Mouse (Mus musculus) gonadal fat pad, adult 2 months (tissue): ENCODE data around the gene Etl4. TPM values are rescaled to one million over a fixed set of nuclear protein-coding genes. Genes with fewer than 3 reads are reported as not detected.
"Not testable (repeated sequence)": the region's sequence is repeated elsewhere in the genome, so short reads cannot be mapped to it uniquely, and the experiment has no call there.

ENCODE experiments used
- DNase-seq: peaks from one replicate; pipeline ENCODE4 v3.0.0-alpha.2; 2012; ENCODE audit warnings: low read depth
- polyA plus RNA-seq: library from polyadenylated mRNA; depleted of rRNA; stranded (reverse); fragments of >200 nt; gene quantifications from 2 replicates; pipeline ENCODE4 v1.2.3, GENCODE M21; 2012

Gene Etl4
- polyA plus RNA-seq, 1 experiment = 25.9 TPM

DNA sequence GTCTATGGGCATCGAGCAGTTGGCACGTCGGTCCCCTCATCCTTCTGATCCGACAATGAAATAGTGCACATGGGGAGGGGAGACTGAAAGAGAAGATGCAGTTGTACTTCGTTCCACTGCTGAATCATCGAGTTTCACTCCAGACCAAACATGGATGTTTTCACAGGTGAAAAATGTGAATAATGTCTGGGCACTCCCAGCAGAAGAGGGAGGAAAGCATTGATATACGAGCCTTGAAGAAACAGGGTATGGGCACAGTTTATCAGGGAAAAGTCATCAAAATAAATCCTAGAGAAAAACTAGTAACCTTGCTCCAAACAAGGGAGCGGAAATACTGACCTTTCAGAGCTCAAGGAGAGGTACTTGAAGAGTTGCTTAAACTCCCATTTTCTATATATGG lies 744.5 kb downstream of the Etl4 start:
- DNase-seq = no peak

DNA sequence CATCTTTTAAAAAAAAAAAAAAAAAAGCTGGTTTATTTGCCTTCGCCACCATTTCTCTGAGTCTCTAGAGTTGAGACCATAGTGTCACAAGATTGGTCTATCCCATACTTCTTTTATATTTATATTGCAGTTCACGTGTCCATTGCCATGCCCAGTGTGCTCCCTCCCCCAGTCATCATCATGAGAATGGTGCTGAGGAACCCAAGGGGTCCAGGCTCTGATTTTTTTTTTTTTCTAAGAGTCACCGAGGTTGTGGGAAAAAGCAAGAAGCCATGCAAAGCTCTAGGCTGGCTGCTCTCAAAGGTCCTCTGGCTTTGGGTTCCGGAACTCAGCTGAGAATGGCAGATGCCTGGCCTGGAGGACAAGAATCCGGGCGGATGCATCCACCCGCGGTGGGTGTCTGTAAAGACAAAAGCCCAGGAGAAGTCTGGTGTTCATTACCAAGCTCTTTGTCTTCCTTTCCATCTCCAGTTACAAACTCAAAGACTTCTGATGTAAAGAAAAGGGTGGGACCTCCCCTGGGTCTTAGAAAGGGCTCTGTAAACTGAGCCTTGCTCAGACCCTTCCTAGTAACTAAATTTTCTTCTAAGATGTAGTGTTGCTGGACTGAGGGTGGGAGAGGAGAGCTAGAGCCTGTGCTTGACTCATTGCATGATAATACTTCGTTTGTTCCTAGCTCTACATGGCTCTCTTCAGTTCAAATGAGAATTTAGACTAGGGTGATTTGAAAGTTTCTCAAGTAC lies 745.2 kb downstream of the Etl4 start:
- no peak for DNase-seq

DNA sequence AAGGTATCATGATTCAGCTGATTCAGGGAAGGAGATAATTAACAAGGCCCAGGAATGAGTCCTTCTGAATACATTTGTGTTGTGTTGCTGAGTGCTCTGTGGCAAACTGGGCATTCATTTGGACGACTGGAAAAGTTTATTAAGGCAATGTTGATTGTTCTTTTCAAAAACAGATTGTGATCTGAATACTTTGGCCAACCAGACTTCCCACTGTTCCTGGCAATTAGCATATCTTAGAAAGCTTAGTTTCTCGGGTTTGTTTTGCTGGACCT lies 745.7 kb downstream of the Etl4 start:
- no peak for DNase-seq

DNA sequence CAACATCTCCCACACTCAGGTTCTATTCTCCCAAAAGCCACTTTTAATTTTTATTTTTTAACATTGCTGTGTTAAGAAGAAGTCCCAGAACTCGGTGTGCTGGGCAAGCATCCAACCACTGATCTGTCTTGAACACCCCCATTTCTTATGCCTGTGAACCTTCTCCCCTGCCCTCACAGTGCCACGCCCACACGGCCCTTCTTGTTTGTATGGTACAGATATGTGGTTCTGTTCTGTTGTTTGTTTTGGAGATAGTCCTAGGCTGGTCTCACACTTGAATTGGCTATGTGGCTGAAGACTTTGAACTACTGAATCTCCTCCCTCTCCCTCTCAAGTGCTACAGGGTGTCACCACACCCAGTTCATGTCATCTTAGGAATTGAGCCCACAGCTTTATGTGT lies 748.3 kb downstream of the Etl4 start:
- DNase-seq = no peak

DNA sequence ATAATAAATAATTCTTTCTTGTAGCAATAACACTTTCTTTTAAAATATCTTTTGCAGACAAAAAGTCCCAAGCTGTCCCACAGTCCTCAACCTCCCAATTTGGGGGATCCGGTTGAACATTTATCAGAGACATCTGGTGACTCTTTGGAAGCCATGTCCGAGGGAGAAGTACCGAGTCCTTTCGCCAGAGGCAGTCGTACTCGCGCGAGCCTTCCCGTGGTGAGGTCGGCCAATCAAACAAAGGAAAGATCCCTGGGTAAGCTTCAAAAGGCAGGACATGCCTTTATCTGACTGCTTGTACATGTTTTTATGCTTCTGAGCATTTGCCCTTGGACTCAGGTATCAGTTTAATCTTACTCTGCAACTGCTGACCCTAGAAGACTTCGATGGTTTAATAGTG lies 752.3 kb downstream of the Etl4 start:
- DNase-seq = no peak

DNA sequence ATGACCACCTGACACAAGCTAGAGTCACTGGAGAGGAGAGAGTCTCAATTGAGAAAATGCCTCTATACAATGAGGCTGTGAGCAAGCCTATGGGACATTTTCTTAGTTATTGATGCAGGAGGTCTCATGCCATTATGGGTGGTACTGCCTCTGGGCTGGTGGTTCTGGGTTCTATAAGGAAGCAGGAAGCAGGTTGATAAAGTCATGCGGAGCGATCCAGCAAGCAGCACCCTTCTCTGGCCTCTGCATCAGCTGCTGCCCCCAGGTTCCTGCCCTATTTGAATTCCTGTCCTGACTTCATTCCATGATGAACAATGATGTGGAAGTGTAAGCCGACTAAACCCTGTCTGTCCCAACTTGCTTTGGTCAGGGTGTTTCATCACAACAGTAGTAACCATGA lies 753.1 kb downstream of the Etl4 start:
- DNase-seq = no peak

DNA sequence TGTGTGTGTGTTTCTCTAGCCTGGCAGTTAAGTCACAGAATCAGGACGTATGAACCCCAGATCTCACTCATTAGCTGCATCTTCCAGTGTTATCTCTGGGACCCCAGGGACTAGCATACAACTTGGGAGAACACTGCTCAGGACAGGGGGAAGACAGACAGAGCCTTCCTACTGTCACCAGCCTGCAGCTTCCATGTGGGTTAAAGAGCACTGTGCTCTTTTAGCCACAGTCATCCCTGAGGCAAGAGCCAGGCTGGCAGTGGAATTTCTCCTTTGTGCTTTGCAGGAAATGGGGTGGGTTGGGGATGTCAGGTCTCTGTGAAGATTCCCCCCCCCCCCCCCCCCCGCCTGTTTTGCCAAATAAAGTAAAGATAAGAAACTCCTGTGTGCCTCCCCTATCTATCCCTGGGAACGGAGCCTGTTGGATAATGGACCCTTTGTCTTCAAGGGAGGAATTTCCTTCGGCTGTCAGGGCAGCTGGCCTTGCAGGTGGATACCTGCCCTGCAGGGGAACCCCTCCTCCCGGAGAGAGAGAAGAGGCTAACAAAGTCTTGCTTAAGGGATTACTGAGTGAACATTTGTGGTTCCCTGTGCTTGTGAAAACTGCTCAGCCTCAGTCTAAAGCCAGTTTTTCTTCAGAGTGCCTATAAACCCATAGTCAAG lies 755.9 kb downstream of the Etl4 start:
- DNase-seq = no peak

DNA sequence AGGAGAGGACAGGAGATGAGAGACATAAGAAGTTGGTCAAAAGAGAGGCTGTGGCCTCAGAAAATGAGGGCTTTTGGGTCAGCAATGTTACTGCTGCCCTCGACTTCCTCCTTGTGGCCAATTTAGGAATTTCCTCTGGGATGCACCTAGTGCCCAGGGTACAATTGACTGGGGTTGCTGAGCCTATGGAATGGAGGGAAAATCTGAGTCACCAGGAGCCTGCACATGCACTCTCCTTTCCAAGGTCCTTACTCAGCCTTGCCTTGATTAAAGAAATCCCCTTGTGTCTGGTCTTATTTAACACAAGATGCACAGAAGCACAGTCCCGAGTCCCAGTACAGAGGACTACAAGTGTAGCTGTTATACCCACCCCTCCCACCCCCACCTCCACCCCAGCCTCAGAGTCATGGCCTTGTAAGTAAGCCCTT lies 756.5 kb downstream of the Etl4 start:
- DNase-seq = no peak

DNA sequence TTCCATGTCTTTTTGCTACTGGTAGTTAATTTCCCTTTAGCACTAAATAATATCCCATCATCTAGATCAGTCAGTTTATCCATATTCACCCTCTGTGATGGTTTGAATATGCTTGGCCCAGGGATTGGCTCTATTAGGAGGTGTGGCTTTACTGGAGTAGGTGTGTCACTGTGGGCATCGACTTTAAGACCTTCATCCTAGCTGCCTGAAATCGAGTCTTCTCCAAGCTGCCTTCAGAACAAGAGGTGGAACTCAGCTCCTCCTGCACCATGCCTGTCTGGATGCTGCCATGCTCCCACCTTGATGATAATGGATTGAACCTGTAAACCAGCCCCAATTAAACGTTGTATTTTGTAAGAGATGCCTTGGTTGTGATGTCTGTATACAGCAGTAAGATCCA lies 758.3 kb downstream of the Etl4 start:
- DNase-seq = no peak

DNA sequence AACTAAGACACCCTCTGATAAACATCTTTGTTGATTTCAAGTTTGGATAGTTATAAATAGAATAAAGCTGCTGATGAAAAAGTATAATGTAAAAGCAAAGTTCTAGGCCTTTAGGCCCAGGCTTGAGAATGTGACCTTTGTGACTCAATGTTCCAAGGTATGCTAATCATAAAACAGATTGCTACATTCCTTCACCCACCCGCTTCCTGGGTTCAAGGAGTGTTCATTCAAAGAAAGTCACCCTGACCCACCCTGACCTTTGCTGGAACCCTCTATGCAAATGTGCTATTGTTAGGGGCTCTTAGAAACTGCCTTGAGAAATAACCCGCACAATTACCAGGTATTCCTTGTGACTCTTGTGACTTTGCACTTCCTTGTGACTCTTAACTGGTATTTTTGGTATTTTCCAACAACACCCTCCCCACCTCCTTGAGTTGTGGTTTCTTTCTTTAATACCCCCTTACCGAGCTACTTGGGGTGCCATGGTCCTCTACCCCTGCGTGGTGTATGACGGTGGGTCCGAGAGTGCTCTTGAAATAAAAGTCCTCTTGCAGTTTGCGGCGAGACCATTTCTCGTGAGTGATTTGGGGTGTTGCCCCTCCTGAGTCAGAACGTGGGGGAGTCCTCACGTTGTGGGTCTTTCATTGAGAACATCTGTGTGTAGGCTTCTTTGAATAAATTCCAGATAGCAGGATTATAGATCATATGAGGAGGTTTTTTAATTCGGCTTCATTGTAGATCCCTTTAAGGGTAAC lies 758.9 kb downstream of the Etl4 start:
- DNase-seq = not testable (repeated sequence)

DNA sequence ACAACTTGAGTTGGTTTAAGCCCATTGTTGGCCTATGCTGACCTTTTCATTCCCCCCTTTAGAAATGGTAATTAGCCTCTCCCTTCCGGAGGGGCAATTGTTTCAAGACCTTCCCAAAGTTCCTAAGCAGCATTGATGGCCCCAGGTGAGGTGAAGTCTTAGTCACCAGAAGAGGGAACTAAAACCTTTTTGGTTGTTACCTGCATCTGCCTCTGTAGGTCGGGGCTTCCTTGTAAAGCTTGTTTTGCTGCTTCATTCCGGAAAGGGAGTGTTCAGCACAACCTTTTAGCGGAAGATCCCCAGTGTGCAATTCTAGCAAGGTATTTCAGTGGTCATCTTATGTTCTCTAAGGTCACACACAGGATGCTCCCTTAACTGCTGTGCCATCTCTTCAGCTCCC lies 759.8 kb downstream of the Etl4 start:
- no peak for DNase-seq

DNA sequence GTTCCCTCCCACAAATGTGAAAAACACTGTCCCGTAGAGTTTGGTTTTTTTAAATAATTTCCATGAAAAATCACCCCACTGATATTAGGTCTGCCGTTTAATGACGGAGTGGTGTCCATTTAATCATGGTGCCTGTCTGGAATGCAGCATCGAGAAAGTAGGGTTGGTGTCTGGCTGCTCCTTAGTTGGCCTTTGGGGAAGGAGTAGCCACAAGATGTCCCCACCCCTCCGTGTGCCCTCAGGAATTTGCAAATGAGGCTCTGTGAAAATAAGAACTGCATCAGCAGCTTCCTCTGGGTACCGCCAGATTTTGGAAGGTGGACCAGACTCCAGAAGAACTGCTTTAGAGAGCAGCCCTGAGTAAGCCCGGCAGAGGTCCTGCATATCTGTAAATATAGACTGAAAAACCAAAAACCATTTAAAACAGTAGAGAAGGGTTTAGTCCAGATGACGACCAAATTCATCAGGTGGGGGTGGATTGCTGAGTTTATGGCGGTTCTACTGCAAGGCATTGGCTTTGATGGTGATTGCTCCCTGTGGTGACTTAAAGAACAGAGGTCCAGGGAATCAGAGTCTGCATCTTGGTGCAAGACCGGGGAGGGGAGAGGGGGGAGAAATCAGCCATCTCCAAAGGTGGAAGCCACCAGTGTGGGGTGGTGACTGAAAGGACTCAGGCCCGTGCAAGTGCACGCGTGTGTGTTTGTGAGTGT lies 762.1 kb downstream of the Etl4 start:
- DNase-seq = no peak

DNA sequence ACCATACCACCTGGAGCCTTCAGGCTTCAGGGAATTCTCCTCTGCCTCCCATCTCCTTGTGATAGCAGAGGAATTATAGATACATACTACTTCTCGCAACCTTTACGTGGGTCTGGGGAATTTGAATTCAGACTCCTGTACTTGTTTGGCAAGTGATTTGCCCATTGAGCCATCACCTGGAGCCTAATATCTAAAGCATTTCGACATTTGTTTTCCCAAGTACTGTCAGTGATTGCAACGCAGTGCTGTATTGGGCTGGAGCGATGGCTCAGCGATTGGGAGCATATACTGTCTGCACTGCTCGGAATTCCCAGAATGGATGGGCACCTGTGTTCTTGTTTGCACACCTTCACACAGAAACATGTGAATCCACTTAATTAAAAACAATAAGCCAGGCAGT lies 762.7 kb downstream of the Etl4 start:
- no peak for DNase-seq

DNA sequence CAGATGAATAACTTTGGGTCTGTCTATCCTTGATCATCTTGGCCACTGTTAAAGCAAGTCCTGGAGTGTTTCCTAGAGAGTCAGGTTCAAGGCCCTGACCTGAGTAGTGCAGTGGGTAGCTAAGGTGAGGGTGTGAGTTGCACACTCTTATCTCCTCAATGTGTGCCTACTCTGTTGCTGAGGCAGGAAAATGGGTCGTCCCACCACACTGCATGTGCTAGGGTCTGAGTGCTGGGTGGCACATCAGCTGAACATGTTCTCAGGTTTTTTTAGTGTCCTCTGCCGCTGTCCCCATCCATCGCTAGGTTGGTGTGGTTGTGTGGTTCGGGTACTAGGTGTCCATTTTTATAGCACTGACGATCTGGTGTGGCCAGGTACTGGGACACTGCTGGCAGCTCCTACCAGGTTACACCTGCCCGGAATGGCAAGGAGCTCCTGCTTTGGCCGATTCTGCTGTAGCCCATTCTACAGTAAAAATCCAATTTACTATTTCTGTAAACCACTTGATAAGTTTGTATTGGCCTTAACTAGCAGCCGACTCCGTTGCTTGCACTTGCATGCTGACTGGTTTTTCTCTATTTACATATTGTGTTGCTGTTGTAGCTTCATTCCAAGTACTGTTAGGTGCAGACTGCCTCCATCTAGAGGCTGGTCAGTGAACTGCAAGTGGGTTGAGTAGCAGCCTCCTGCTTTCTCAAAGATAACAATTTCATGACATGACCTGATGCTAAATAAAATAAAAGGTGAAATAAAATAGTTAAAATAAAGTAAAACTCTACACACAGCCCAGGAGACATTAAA lies 763.4 kb downstream of the Etl4 start:
- no peak for DNase-seq

DNA sequence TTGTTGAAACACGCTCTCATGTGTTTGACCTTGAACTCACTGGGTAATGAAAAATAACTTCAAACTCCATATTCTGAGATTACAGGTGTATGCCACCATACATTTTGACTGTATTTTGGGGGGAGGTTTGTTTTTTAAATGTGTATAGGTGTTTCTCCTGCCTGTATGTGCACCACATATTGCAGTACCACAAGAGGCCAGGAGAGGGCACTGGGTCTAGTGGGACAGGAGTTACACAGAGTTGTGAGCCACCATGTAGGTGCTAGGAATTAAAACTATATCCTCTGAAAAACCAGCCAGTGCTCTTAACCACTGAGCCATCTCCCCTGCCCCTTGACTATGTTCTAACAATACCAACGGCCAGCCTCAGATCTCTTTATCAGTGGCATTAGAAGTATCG lies 766.8 kb downstream of the Etl4 start:
- DNase-seq = no peak

DNA sequence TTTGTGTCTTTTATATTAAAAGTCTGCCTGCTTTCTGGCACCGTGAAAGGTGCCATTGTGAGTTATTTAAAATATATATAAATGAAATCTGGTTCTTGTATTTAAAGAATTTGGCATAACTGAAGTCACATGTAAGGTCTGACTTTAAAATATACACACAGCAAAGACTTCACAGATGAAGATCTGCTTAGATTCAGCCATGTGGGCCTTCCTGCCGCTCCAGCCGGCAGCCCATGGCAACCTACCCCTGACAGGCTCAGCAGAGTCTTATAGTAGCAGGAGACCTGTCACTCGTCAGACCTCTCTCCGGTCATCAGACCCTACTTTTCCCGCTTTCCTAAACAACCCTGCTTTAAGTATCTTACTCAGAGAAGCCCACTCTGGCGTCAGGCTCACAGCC lies 769.2 kb downstream of the Etl4 start:
- DNase-seq = no peak

DNA sequence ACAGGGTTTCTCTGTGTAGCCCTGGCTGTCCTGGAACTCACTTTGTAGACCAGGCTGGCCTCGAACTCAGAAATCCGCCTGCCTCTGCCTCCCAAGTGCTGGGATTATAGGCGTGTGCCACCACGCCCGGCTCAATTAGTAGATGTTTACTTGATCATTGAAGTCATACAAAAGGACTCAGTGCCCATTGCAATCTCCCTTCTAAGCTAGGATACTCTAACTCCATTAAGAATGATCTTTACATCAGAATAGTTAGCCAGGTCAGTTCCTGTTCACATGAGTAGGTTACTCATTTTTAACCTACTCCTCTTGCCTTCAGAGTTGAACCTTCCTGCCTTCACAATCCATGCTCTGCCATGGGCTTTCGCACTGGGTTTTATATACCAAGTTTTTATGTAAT lies 772.6 kb downstream of the Etl4 start:
- DNase-seq = not testable (repeated sequence)

DNA sequence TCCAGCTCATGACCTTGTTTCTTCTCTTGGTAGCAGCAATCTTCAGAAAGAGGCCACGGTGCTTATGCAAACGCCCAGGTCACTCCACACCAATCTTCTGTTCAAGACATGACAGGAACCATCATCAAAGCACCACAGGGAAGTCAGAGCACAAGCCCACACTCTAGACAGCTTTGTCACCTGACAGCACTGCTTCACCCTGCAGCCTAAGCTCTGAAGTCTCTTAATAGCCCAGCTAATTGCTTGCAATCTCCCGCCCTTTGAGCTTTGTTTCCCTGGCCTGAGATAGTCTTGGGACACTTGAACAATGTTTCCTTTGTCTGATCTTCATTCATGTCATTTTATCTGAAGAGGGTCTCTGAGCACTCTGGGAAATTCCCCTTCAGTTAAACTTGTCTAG lies 779.8 kb downstream of the Etl4 start:
- no peak for DNase-seq

DNA sequence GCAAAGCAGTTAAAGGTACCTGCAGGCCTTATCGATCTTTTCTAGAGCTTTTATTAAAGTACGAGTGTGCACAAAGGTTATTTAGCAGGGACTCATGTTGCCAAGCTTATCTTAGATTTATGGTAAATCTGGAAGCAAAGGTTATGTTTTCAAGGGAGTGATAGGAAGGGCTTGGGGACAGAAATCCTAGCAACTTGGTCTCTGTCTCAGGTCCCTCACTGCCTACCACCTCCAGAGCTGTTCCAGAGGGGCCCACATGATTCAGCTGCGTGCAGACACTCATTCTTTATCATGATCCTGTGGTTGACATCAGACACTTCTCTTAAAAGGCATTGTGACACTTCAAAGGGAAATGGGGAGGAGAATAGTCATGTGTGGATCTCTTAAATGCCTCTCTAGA lies 783.3 kb downstream of the Etl4 start:
- DNase-seq = no peak

DNA sequence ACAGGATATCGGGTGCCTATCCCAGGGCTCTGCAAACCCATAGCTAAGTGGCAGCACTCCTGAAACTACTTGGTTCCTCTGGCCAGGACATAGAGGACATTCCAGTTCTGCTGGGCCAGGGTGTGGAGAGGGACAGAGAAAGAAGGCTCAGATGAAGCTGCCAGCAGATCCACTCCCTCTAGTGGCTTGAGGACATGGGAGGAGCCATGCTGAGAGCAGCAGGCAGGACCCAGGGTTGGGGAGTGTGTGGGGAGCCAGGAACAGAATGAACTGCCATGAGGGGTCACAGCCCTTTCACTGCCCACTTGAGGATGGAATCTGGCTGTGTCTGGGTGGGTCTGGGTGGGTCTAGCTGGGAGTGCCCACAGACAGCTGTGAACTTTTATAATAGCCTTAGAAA lies 784.2 kb downstream of the Etl4 start:
- DNase-seq = no peak

DNA sequence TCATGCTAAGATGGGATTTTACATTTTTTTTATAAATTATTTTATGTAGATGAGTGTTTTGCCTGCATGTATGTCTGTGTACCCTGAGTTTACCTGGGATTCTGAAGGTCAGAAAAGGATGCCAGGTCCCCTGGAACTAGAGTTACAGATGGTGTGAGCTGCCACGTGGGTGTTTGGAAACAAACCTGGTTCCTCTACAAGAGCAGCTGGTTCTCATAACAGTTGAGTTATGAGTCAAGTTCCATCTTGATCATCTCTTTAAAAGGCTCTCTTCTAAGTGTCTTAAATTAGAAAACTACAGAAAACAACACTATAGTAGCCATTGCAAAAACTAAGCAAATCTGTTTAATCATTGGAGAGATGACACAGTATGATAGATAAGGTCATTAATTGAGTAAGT lies 788.1 kb downstream of the Etl4 start:
- no peak for DNase-seq

DNA sequence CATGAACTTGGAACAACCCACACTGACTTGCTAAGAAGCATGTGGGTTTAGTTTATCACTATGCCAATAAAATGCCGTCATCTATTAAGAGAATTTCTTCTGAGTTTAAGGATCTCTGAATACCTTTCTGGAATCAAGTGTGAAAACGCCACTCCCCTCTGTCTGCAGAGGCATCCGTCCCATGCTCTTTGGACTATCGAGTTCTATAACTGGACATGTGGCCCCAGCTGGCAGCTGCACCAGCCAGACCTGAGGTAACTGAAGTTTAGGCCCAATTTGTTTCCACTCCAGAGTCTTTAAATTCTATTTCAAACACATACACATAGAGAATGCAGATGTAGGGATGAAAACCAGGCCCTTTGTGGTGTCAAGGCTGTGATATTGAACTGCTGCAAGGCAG lies 795.5 kb downstream of the Etl4 start:
- DNase-seq = no peak
